Mouse (Mus musculus) ES-Bruce4 (cell line): ENCODE results near the gene Cnot4. TPM values are rescaled to one million over a fixed set of nuclear protein-coding genes. Genes with fewer than 3 reads are reported as not detected.

Experiments used
- H3K27ac ChIP-seq: 2 replicates; pipeline ENCODE4 v1.5.1; 2012; ENCODE audit warnings: low read length, inconsistent platforms; ENCODE audit not compliant: insufficient read depth
- H3K27me3 ChIP-seq: 2 replicates; pipeline ENCODE4 v1.6.1; 2012; ENCODE audit warnings: mild to moderate bottlenecking, low read length, inconsistent platforms; ENCODE audit not compliant: control insufficient read depth, poor library complexity, insufficient read depth, severe bottlenecking
- H3K36me3 ChIP-seq: 2 replicates; pipeline ENCODE4 v1.6.1; 2012; ENCODE audit warnings: inconsistent platforms, mild to moderate bottlenecking, low read length, moderate library complexity; ENCODE audit not compliant: control insufficient read depth, poor library complexity, insufficient read depth, severe bottlenecking
- H3K4me1 ChIP-seq: one replicate; pipeline ENCODE4 v1.8.1; 2011; ENCODE audit warnings: low read length; ENCODE audit not compliant: control insufficient read depth, insufficient read depth
- H3K4me3 ChIP-seq: 2 replicates; pipeline ENCODE4 v1.5.1; 2011; ENCODE audit warnings: low read depth, mild to moderate bottlenecking, low read length
- H3K9ac ChIP-seq: 2 replicates; pipeline ENCODE4 v1.6.1; 2012; ENCODE audit warnings: low read depth, mild to moderate bottlenecking, inconsistent platforms; ENCODE audit not compliant: poor library complexity, severe bottlenecking
- H3K9me3 ChIP-seq: replicated peaks from 2 replicates; pipeline ENCODE4 v1.6.1; 2012; ENCODE audit warnings: mild to moderate bottlenecking, low read length, inconsistent platforms; ENCODE audit not compliant: control insufficient read depth, poor library complexity, insufficient read depth, severe bottlenecking
- CTCF ChIP-seq: IDR thresholded peaks from one replicate; pipeline ENCODE4 v1.8.1; 2011; ENCODE audit warnings: low read depth, low read length
- EP300 ChIP-seq: IDR thresholded peaks from 2 replicates; pipeline ENCODE4 v1.6.1; 2011; ENCODE audit warnings: low read depth, low read length; ENCODE audit not compliant: insufficient read depth
- POLR2A ChIP-seq: IDR thresholded peaks from one replicate; pipeline ENCODE4 v1.8.1; 2011; ENCODE audit warnings: low read length; ENCODE audit not compliant: insufficient read depth
- polyA plus RNA-seq: library from polyadenylated mRNA; stranded (reverse); fragments of >200 nt; gene quantifications from 2 replicates; pipeline ENCODE4 v1.2.4, GENCODE M21; 2011; ENCODE audit warnings: low read depth; ENCODE audit not compliant: missing spikeins, insufficient read depth, insufficient read length

Gene Cnot4
- polyA plus RNA-seq, 1 experiment, result 49.2 TPM

DNA sequence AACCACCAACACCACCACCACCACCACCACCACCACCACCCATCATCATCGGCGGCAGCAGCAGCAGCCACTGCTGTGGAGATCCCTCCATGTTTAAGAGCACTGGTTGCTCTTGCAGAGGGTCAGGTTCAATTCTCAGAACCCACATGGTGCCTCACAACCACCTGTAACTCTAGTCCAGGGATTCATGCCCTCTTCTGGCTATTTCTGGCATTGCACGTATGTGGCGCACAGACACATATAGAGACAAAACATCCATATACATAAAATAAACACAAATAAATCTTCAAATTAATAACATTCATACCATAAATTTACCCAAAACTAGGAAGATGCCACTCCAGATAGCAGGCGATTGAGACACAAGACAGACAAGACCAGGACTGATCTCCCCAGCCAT, 122.8 kb downstream of the Cnot4 start:
- Histone ChIP-seq H3K36me3 (no peaks in the 10 kb centered on the region), H3K4me3 (no peak overlapping the region), H3K9me3 (no peaks in the 10 kb centered on the region), H3K9ac (no peak overlapping the region), H3K27me3 (no peaks in the 10 kb centered on the region), H3K27ac (no peak overlapping the region), H3K4me1 (no peaks in the 10 kb centered on the region)
- no peak for TF ChIP-seq POLR2A
- TF ChIP-seq CTCF, result peak; percentile 31

DNA sequence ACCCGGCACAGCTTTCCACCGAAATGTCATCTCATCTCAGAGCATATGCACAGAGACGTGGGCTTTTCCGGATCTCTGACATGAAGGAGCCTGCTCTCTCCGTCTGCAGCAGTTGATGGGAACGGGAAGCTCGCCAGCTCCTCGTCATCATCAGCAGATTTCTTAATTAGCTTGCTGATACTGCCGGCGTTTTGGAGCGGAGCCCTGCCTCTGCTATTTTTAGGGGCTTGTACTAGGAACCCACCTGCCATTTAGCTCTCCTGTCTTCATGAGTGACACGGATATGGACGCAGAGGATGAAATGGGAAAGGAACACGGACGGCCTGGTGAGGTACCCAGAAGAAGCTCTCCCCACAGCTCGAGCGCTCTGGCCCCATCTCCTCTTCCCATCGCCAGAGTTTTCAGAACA, 131.3 kb downstream of the Cnot4 start:
- Histone ChIP-seq H3K9me3 (no peaks in the 10 kb centered on the region), H3K36me3 (no peaks in the 10 kb centered on the region), H3K9ac (no peak overlapping the region), H3K27ac (no peak overlapping the region), H3K4me3 (no peak overlapping the region), H3K27me3 (no peaks in the 10 kb centered on the region), H3K4me1 (no peaks in the 10 kb centered on the region)
- TF ChIP-seq POLR2A (no peak), EP300 (no peak), CTCF (no peak)

DNA sequence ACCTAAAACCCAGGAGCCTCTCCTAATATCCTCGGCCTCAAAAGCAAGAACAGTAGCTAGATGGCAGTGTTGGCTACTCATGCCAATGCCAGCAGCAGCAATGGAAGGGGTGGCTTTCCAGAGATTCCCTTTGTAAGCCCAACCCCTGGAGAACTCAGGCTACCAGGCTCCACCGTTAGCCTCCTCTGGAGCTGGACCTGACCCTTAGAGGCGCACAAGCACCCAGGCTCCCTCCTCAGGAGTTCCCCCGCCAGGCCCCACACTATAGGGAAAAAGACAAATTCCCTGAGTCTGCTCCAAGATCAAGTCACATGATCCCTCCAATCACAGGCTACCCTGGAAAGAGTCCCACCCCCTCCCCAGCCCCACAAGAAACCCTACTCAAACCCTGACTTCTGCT, 134.4 kb downstream of the Cnot4 start:
- Histone ChIP-seq H3K36me3 (no peaks in the 10 kb centered on the region), H3K9me3 (no peaks in the 10 kb centered on the region), H3K9ac (0 out of 2 replicates have a peak overlapping the region, but pooled peaks have one; percentile 15), H3K27me3 (no peaks in the 10 kb centered on the region), H3K27ac (no peak overlapping the region), H3K4me3 (no peak overlapping the region; the same call in 1 of the 2 replicates), H3K4me1 (no peaks in the 10 kb centered on the region)
- TF ChIP-seq EP300 (no peak), CTCF (peak; percentile 52)

DNA sequence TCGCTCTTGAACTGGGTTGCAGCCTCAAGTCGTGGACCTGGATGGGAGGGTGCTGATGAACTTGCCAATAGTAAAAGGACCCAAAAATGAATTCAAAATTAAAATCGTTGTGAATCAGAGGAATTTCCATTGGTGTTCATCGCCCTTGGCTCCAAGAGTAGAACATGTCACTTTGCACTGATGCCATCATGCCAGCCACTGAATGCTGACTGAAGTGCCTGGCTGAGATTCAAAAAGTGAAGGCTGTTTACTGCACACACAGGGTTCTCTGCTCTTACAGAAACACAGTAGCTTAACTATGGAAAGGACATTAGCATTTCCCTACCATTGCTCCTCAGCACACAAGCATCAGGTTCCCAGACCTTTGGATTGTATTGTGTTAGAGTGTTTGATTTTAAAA, 137.0 kb downstream of the Cnot4 start:
- no peaks in the 10 kb centered on the region for H3K27me3 ChIP-seq

DNA sequence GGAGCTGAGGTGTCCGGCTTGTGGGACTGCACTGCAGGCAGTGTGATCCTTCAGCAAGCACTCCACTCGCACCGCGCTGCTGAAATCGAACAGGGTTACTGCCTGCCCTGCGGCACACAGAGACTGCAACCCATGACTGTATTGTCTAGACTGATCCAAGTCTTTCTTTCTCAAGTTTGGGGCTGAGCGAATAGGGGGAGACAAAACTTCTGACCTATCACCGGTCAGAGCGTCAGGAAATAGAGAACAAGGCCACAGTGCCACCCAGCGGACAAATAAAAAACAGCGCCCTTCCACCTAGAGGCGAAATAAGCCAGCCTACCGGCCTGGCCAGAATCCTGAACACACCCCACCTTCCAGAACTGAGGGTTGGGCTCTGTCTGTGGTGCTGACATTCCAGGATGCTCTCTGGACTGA, 138.3 kb downstream of the Cnot4 start:
- Histone ChIP-seq H3K9me3 (no peaks in the 10 kb centered on the region), H3K27ac (no peak overlapping the region), H3K4me3 (peak overlapping the region; percentile 45), H3K9ac (no peak overlapping the region), H3K36me3 (no peaks in the 10 kb centered on the region), H3K27me3 (no peaks in the 10 kb centered on the region), H3K4me1 (no peaks in the 10 kb centered on the region)
- no peak for TF ChIP-seq EP300
- TF ChIP-seq POLR2A, result peak; percentile 6
- peak; percentile 79 for TF ChIP-seq CTCF

More for the DNA sequence above, 137.0 kb downstream of the Cnot4 start:
- Histone ChIP-seq H3K36me3 (no peaks in the 10 kb centered on the region), H3K4me1 (no peaks in the 10 kb centered on the region), H3K9me3 (no peaks in the 10 kb centered on the region), H3K4me3 (no peak overlapping the region), H3K27ac (no peak overlapping the region), H3K9ac (no peak overlapping the region)
- TF ChIP-seq EP300 (no peak), CTCF (no peak), POLR2A (no peak)

DNA sequence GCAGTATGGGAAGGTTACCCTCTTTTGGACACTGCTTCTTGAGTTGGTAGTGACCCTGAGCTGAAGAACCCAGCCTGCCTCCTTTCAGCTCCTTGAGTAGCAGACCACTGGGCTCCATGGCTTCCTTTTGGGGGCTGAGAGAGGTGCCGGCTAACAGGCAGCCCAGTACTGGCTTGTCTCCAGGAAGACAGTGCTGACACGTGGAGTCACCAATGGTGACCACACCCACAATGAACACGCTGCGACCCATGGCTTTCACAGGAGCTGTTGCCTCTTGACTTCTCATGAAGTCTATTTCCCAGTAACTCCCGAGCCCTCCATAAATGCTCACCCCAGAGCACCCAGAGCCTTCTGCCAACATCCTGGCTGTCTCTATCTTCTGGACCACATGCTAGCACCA, 138.8 kb downstream of the Cnot4 start:
- H3K4me3 ChIP-seq, result no peak overlapping the region
- no peaks in the 10 kb centered on the region for H3K27me3 ChIP-seq
- H3K4me1 ChIP-seq, result no peaks in the 10 kb centered on the region
- no peak for TF ChIP-seq EP300
- no peak for TF ChIP-seq POLR2A
- TF ChIP-seq CTCF, result no peak
- H3K9me3 ChIP-seq, result no peaks in the 10 kb centered on the region
- H3K36me3 ChIP-seq, result no peaks in the 10 kb centered on the region
- H3K9ac ChIP-seq, result no peak overlapping the region
- no peak overlapping the region for H3K27ac ChIP-seq
